Mouse (Mus musculus) CD4-positive helper T cell, adult 2 months (primary cell): ENCODE measurements around the gene AL607142.1.

Experiments used
- DNase-seq: peaks from one replicate; pipeline ENCODE4 v3.0.0-alpha.2; 2012; ENCODE audit warnings: low read depth, missing footprints, low spot score

Gene AL607142.1

DNA sequence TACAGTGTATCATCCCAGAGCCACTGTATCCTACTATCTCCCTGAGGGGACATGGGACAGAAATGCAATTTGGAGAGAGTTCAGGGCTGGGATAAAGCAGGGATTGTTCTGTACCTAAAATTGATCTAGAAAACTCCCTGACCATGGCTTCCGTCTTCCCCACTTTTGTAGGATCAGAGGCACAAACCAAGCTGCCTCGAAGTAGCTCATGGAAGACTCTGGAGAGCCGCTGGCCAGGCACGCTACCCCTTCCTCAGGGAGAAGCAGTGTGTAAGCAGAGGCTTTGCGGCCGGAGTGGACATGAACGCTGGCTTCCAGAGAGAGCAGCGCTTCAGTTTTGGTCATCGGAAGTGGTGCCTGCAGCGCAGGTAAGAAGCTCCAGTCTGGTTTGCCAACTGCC, at the start of gene AL607142.1:
Gene AL607142.1, plus strand, starts transcription at position 301 of the 400 bp plus-strand sequence.
- DNase-seq = no peak

DNA sequence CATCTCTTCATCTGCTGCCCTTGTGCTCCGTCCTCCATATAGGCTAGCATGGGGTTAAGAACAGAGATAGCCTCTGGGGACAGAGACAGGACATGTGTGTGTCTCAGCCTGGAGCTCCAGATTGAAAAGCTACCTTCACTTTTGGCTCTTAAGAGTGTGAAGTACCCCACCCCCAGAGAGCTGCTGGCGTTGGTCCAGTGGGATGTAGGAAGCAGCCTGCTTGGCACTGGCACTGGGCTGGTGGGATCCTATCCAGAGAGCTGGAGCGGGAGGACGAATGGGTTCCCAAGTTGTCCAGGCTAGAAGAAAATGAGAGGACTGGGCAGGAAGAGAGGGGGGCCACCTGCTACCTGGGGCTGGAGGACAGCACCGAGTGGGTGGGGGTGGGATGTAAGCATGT, 46.4 kb upstream of the AL607142.1 start:
- no peak for DNase-seq

GRCm38 (mm10) chr4:120022392-120022791, 42.4 kb upstream of the AL607142.1 start:
- no peak for DNase-seq

- no peak for DNase-seq
These were observed 41.5 kb upstream of the AL607142.1 start for GRCm38 (mm10) chr4:120023221-120023840.

- no peak for DNase-seq
These were observed 40.7 kb upstream of the AL607142.1 start for GRCm38 (mm10) chr4:120024071-120024470.

DNA sequence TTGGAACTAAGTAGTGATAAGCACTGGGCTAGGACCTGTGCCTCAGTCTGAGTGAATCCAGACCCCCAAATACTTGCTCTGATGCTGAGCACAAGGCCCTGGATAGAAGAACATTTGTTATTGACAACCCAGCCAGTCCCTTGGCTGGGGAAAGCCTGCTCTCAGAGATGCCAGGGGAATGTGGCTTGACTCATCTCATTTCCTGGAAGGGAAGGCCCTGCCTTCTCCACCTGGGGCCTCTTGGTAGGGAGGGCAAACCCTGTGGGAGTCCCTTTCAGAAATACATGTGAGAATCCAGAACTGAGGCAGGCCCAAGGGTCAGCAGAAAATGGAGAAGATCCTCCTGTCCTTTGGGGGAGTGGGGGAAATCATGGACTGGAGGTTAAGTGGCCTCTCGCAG, 37.1 kb upstream of the AL607142.1 start:
- no peak for DNase-seq

DNA sequence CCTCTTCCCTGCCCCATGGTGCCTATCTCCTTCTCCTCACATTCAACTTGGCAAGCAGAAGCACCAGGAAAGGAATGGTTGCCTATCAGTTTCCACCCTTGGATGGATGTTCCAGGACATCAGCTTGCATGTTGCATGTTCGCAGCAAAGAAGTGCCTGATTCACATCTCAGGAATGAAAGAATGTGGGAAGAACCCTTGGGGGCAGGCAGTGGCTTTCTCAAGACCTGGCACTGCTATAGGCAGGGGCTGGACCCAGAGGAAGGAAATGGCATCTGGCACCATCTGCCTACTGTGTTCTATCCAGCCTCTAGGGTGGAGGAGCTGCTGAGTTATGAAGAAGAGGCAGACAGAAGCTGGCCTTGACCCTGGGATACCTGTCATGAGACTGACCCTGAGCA, 34.9 kb upstream of the AL607142.1 start:
- no peak for DNase-seq

- peak; percentile 83 for DNase-seq
These were observed 32.3 kb upstream of the AL607142.1 start for GRCm38 (mm10) chr4:120032320-120032983.

DNA sequence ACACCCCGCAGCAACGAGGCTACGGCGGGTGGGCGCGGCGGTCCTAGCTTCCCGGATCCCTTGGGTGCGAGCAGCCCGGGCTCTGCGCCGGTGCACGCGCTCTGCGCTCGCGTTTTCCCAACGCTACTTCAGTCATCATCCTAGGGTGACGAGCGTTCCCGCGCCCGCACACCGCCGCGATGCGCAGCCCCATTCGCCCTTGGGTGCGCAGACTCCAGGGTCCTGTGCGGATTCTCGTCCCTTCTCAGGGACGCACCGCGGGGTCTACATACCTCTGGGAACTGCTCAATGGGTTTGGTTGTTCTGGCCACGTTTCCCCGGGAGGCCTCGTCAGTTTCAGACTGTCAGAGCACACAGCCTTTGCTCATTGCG, 31.8 kb upstream of the AL607142.1 start:
- peak; percentile 56 for DNase-seq

DNA sequence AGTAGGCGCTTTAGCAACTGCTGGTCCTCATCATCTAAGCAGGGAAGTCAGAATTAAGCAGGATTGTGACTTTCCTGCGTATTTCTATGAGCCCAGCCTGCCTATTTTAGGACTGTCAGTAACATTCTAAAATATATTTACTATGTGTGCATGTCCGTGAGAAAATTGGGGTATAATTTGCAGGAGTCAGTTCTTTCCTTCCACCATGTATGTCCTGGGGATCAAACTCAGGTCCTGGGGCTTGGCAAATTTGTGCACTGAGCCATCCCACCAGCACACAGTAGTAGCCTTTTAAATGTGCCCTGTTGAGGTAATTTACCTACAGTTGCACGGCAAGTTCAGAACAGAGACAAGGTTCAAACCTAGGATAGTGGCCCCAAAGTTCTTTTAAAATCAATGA, 28.5 kb upstream of the AL607142.1 start:
- DNase-seq = no peak

DNA sequence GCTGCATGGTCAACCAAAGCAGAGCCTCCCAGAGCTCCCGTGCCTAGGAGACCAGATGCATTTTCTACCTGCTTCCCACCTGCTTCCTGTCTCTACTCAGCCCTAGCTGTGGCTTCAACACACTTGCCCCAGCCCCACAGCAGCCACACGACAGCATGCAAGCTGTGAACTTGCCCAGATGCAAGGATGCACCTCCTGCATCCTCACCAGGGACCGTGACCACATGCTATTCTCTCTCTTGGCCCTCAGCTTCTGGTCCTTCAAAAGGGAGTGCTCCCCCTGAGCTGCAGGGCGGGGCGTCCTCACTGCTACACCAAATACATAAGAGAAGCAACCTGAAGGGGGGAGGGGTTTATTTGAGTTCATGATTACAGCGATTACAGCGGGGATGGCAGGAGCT, 27.8 kb upstream of the AL607142.1 start:
- peak; percentile 38 for DNase-seq

DNA sequence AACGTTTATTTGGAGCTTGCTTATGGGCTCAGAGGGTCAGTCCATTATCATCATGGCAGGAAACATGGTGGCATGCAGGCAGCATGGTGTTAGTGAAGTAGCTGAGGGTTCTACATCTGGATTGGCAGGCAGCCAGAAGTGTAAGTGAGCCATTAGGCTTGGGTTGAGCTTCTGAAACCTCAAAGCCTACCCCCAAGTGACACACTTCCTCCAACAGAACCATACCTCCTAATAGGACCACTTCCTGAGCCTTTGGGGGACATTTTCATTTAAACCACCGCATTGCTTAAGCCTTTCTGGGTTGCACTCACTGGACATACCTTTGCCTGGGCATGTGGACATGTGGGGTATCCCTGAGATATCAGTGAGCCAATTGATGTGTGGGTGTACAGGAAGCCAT, 23.3 kb upstream of the AL607142.1 start:
- no peak for DNase-seq

- DNase-seq = no peak
These were observed 22.3 kb upstream of the AL607142.1 start for GRCm38 (mm10) chr4:120042480-120042879.

DNA sequence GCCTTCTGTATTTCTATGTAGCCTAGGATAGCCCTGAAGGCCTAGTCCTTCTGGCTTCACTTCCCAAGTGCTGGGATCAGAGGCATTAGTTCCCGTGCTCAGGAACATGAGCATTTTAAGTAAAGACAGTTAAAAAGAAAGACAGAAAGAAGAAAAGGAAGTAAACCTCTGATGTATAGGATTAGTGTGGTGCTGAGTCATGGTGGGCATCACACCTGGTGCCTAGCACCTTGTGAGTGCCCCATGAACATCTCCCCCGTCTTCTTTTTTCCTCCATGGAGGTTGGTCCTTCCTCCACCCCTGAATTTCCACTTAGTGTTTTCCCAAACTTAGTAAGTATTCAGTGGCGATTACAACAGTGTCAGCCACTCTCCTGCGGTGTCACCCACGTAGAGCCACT, 20.2 kb upstream of the AL607142.1 start:
- DNase-seq = no peak

- DNase-seq = no peak
These were observed 19.7 kb upstream of the AL607142.1 start for GRCm38 (mm10) chr4:120045131-120045537.

DNA sequence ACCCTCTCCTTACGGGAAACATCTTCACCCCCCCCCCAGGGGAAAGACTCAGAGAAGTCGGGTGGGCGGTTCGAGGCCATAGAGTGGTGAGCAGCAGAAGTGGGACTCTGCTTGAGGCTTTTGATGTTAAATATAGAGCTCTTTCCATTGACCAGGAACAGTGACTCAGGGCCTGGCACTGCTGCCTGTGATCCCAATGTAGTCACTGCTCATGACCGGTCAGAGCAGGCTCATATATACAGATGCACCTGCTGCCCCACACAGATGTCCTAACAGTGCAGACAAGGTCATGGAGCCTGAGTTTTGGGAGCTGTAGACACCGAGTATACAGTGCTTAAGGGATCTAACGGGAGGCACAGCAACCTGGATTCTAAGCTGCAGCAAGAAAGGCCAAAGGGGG, 18.9 kb upstream of the AL607142.1 start:
- DNase-seq = no peak

GRCm38 (mm10) chr4:120047060-120047459, 17.7 kb upstream of the AL607142.1 start:
- DNase-seq = no peak

GRCm38 (mm10) chr4:120048274-120048673, 16.5 kb upstream of the AL607142.1 start:
- no peak for DNase-seq

- no peak for DNase-seq
These were observed 14.9 kb upstream of the AL607142.1 start for GRCm38 (mm10) chr4:120049857-120050256.

GRCm38 (mm10) chr4:120052481-120052880, 12.3 kb upstream of the AL607142.1 start:
- no peak for DNase-seq

GRCm38 (mm10) chr4:120053026-120054005, 11.5 kb upstream of the AL607142.1 start:
- DNase-seq = peak; percentile 43

GRCm38 (mm10) chr4:120054145-120054544, 10.7 kb upstream of the AL607142.1 start:
- DNase-seq = no peak
